ENCODE assay signal across 23 mouse cellular contexts in the genomic region with DNA sequence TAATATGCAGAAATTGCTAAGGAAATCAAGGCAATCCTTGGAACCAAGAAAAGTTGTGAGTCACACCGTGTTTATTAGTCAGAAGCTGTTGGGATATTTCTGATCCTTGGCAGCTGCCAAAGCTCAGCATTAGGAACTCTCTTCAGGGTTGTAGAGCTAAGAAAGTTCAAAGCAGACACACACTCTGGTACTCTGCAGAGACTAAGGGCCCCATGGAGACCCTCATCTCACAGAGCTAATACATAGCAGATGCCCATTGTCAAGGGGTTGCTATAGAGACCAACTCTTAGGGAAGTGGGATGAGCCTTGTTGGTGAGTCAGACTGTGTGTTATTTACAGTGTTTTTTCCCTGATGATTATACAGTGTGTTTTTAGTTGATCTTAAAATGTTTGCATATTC.
DNase-seq lines count a peak whose midpoint lies in the region; ATAC-seq lines count a peak whose summit lies in the region.
"Had no signal": no experiment of that assay in that cellular context is flagged by ENCODE, and none has a peak within 500 bp of the region (broad histone marks: within the 10 kb centered on the region; RNA-seq: fewer than 3 reads in every experiment).

No protein-coding gene starts in this region.

- H3K27ac ChIP-seq in hindbrain, embryonic 11.5 days (ENCODE audit: low read depth, low read length): no peak overlapping the region
- no peak overlapping the region for H3K27ac ChIP-seq in hindbrain, embryonic 16.5 days (ENCODE audit: low read depth, low read length)
- H3K27ac ChIP-seq in neural tube, embryonic 12.5 days: no peak overlapping the region
- H3K27ac ChIP-seq in midbrain, embryonic 13.5 days: no peak overlapping the region
- H3K27ac ChIP-seq: embryonic facial prominence, embryonic 12.5 days; hindbrain, embryonic 12.5 days; limb, embryonic 15.5 days; liver, embryonic 15.5 days; neural tube, embryonic 15.5 days had no signal

- no peaks in the 10 kb centered on the region for H3K4me1 ChIP-seq in hindbrain, embryonic 11.5 days (replicated peaks; ENCODE audit: control insufficient read depth, insufficient read depth, low read length)
- H3K4me1 ChIP-seq in hindbrain, embryonic 16.5 days (ENCODE audit: control insufficient read depth, insufficient read depth, low read depth, low read length): no peaks in the 10 kb centered on the region
- H3K4me1 ChIP-seq in neural tube, embryonic 12.5 days: 0 out of 2 replicates have a peak, but pooled peaks cover 3% of the 10 kb centered on the region
- no peaks in the 10 kb centered on the region for H3K4me1 ChIP-seq in midbrain, embryonic 13.5 days (replicated peaks)
- H3K4me1 ChIP-seq: limb, embryonic 15.5 days; liver, embryonic 15.5 days; neural tube, embryonic 15.5 days had no signal

- H3K4me3 ChIP-seq in hindbrain, embryonic 11.5 days (ENCODE audit: low read depth, low read length): no peak overlapping the region
- no peak overlapping the region for H3K4me3 ChIP-seq in hindbrain, embryonic 16.5 days (ENCODE audit: low read length)
- H3K4me3 ChIP-seq in neural tube, embryonic 12.5 days: no peak overlapping the region
- no peak overlapping the region for H3K4me3 ChIP-seq in midbrain, embryonic 13.5 days (replicated peaks)
- H3K4me3 ChIP-seq: embryonic facial prominence, embryonic 12.5 days; erythroblast, embryonic 14.5 days; hindbrain, embryonic 12.5 days; limb, embryonic 15.5 days; liver, embryonic 15.5 days; neural tube, embryonic 15.5 days had no signal

- ATAC-seq in hindbrain, embryonic 11.5 days (ENCODE audit: low FRiP score): peak; percentile 71
- ATAC-seq in hindbrain, embryonic 16.5 days: no peak
- 0 out of 2 replicates have a peak, but pooled peaks have one; percentile 56 for ATAC-seq in neural tube, embryonic 12.5 days (ENCODE audit: low FRiP score, low read depth)
- ATAC-seq in midbrain, embryonic 13.5 days: 0 out of 2 replicates have a peak, but pooled peaks have one; percentile 70
- no peak for ATAC-seq in megakaryocyte-erythroid progenitor cell, adult 5-6 weeks (replicated peaks; ENCODE audit: low FRiP score, low TSS enrichment, poor library complexity, severe bottlenecking)
- ATAC-seq: forebrain, embryonic 14.5 days; lung, postnatal 0 days had no signal

- no peaks in the 10 kb centered on the region for H3K27me3 ChIP-seq in hindbrain, embryonic 11.5 days (ENCODE audit: control insufficient read depth, insufficient read depth, low read length)
- no peaks in the 10 kb centered on the region for H3K27me3 ChIP-seq in hindbrain, embryonic 16.5 days (replicated peaks; ENCODE audit: control insufficient read depth, insufficient read depth, low read length)
- H3K27me3 ChIP-seq in neural tube, embryonic 12.5 days (replicated peaks): no peaks in the 10 kb centered on the region
- H3K27me3 ChIP-seq in midbrain, embryonic 13.5 days: no peaks in the 10 kb centered on the region
- H3K27me3 ChIP-seq: embryonic facial prominence, embryonic 12.5 days; hindbrain, embryonic 12.5 days; limb, embryonic 15.5 days; liver, embryonic 15.5 days; neural tube, embryonic 15.5 days had no signal

- peak; percentile 27 for DNase-seq in hindbrain, embryonic 11.5 days (ENCODE audit: low spot score)
- DNase-seq in neural tube, embryonic 10.5 days (ENCODE audit: extremely low spot score, low spot score): no peak
- peak; percentile 77 for DNase-seq in embryo, embryonic 10.5 days (ENCODE audit: low spot score)
- DNase-seq: adrenal gland, adult 8-10 months; cerebellum, adult 11 months; cerebellum, postnatal 10 days; gastrocnemius, postnatal 36 days; kidney, adult 9 months; kidney, postnatal 36 days; right cerebral cortex, postnatal 14 days; thymus, postnatal 36 days had no signal

- no peak overlapping the region for H3K9ac ChIP-seq in hindbrain, embryonic 11.5 days (ENCODE audit: low read depth, low read length)
- H3K9ac ChIP-seq in hindbrain, embryonic 16.5 days (ENCODE audit: low read depth, low read length): no peak overlapping the region
- no peak overlapping the region for H3K9ac ChIP-seq in neural tube, embryonic 12.5 days
- no peak overlapping the region for H3K9ac ChIP-seq in midbrain, embryonic 13.5 days (replicated peaks)
- H3K9ac ChIP-seq: embryonic facial prominence, embryonic 12.5 days; hindbrain, embryonic 12.5 days; limb, embryonic 15.5 days; liver, embryonic 15.5 days; neural tube, embryonic 15.5 days had no signal

- no peak overlapping the region for H3K4me2 ChIP-seq in hindbrain, embryonic 11.5 days (replicated peaks; ENCODE audit: low read depth, low read length)
- H3K4me2 ChIP-seq in hindbrain, embryonic 16.5 days (ENCODE audit: low read length): no peak overlapping the region
- H3K4me2 ChIP-seq in neural tube, embryonic 12.5 days (replicated peaks): no peak overlapping the region
- H3K4me2 ChIP-seq in midbrain, embryonic 13.5 days (replicated peaks): no peak overlapping the region
- H3K4me2 ChIP-seq: embryonic facial prominence, embryonic 12.5 days; hindbrain, embryonic 12.5 days; limb, embryonic 15.5 days; liver, embryonic 15.5 days; neural tube, embryonic 15.5 days had no signal

- H3K36me3 ChIP-seq in hindbrain, embryonic 11.5 days (ENCODE audit: control insufficient read depth, insufficient read depth, low read length): no peaks in the 10 kb centered on the region
- no peaks in the 10 kb centered on the region for H3K36me3 ChIP-seq in hindbrain, embryonic 16.5 days (ENCODE audit: control insufficient read depth, insufficient read depth, low read length)
- H3K36me3 ChIP-seq in neural tube, embryonic 12.5 days: no peaks in the 10 kb centered on the region
- no peaks in the 10 kb centered on the region for H3K36me3 ChIP-seq in midbrain, embryonic 13.5 days
- H3K36me3 ChIP-seq: embryonic facial prominence, embryonic 12.5 days; hindbrain, embryonic 12.5 days; limb, embryonic 15.5 days; liver, embryonic 15.5 days; neural tube, embryonic 15.5 days had no signal

- H3K9me3 ChIP-seq in hindbrain, embryonic 11.5 days (ENCODE audit: control insufficient read depth, low read length): no peaks in the 10 kb centered on the region
- no peaks in the 10 kb centered on the region for H3K9me3 ChIP-seq in hindbrain, embryonic 16.5 days (ENCODE audit: control insufficient read depth, low read length)
- H3K9me3 ChIP-seq in neural tube, embryonic 12.5 days: no peaks in the 10 kb centered on the region
- no peaks in the 10 kb centered on the region for H3K9me3 ChIP-seq in midbrain, embryonic 13.5 days
- H3K9me3 ChIP-seq: embryonic facial prominence, embryonic 12.5 days; hindbrain, embryonic 12.5 days; limb, embryonic 15.5 days; liver, embryonic 15.5 days; neural tube, embryonic 15.5 days had no signal

- WGBS in hindbrain, embryonic 11.5 days: 65% methylated on average over 1 of the region's 1 CpGs
- 61% methylated on average over 1 of the region's 1 CpGs for WGBS in hindbrain, embryonic 16.5 days
- WGBS in neural tube, embryonic 12.5 days: 73% methylated on average over 1 of the region's 1 CpGs
- 39% methylated on average over 1 of the region's 1 CpGs for WGBS in midbrain, embryonic 13.5 days

Comparison
In these comparisons a context has a peak if more than half of its experiments do, and no peak if none do; other contexts are left out.
1. ATAC-seq: peak in hindbrain, embryonic 11.5 days (single experiment), neural tube, embryonic 12.5 days (single experiment) and midbrain, embryonic 13.5 days (single experiment); none in hindbrain, embryonic 16.5 days (single experiment) and megakaryocyte-erythroid progenitor cell, adult 5-6 weeks (single experiment).